Mouse (Mus musculus) layer of hippocampus, adult 9-11 months (tissue): Measurements from ENCODE around the gene Prss57.

ENCODE experiments used
- DNase-seq: peaks from one replicate; pipeline ENCODE4 v3.0.0; 2022

Prss57 gene

DNA sequence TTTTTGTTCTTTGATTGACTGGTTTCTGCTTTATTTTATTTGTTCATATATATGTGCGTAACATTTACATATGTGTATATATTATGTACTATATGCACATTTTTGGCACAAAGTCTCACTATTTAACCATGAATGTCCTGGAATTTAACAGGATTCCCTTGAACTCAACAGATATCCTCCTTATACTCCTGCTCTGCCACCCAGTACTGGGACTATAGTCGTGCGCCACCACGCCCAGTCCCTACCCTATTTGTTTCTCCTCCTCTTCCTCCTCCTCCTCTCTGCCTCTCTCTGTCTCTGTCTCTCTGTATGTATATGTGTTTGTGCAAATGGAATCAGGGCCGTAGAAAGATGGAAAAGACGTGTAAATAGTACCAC is 44.0 kb downstream of the Prss57 start:
- DNase-seq, result no peak

DNA sequence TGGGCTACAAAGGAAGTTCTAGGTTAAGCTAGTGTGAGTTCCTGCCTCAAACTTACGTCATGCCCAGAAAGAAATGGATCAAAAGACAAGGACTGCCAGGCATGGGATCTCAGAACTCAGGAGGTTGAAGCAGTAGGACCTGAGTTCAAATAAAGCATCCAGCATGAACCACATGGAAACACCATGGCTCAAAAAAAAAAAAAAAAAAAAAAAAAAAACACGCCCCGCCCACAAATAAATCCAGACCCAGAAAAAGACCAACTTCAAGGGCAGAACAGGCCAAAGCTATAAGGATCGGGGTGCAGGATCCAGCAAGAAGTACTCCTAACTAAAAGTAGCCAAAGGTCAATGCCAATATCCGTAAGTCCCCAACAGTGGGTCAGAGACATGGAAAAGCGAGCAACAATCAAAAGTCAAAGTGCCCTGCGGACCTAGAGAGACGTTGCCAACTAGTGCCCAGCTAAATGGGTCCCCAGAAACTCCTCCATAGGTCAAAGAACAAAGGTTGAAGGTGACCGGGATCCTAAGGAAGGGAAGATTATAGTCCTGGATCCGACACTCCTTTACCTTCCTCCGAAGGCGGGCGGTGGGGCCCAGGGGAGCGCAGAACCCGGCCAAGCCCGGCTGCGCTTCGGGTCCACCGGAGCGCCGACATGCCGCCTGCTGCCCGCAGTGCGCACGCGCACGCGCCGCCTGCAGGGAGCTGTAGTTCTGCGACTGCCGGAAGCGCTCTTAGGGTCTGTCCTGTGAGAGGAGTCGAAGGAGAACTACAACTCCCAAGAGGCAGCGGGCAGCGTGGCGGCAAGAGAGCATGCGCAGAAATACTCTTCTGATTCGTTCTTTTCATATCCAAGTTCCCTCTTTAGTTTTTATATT is 44.6 kb downstream of the Prss57 start, which contains the start of gene Polrmt:
Polrmt (minus strand) TSS at position 684 of the 876 bp plus-strand sequence.
- DNase-seq, result peak; percentile 98

DNA sequence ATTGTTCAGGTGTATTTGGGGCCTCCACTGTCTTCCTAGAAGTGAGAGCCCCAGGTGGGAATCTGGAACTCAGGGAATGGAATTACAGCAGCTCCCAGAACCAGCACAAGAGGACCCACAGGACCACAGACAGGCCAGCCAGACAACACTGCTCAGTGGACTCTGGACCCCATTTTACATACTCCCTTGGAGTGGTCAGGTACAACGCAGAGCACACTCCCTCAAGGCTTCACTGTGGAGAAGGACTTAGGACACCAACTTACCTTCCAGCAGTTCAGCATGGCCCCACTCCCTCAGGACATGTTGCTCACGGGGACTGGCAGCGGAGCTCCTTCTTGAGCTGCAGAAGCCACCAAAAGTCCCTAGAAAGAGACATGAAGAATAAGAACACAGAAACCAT is 45.4 kb downstream of the Prss57 start:
- no peak for DNase-seq

DNA sequence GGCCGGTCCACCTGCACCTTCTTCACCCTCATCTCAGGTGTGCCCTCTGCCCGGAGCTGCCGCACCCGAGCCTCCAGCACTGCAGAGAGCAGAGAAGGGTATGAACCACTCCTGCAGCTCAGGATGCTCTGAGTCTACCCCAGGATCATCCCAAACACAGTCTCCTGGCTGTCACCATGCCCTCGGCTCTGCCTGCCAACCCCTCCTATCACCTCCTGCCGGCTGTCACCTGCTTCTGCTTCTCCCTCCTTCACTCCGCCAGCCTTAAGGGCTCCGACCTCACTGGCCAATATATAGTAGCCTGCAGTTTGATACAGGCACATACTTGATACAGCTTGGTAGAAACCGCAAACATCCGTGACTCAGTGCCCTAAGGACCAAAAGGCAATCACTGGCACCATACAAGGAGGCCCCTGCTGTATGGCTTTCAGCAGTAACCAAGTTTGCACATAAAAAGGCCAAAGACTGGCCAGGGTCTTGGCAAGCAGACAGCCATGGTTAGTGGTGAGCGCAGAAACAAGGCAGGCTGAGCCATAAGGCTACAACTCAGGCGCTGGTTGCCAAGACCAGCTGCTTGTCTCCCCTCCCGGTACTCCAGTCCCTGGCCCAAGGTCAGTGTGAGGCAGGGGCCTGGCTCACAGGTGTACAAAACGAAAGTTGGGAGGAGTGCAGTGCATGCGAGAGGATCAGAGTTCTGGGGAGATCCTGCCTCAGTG is 47.0 kb downstream of the Prss57 start:
- DNase-seq, result no peak

DNA sequence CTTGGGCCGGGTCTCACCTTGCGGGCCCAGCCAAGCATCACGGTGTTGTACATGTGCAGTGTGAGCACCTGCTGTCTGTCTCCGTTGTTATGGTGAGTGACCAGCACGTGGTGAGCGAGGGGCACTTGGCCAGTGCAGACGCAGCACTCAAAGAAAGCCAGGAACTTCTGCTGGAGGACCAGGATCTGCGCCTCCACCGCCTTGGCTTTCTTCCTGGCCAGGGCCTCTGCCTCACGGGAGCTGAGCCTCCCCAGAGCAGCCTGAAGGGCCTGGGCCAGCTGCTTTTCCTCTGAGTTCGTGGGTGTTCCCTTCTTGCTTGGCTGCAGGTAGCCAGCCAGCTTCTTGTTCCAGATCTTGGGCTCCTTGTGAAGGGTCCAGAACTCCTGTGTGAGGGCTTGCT is 47.6 kb downstream of the Prss57 start:
- no peak for DNase-seq

DNA sequence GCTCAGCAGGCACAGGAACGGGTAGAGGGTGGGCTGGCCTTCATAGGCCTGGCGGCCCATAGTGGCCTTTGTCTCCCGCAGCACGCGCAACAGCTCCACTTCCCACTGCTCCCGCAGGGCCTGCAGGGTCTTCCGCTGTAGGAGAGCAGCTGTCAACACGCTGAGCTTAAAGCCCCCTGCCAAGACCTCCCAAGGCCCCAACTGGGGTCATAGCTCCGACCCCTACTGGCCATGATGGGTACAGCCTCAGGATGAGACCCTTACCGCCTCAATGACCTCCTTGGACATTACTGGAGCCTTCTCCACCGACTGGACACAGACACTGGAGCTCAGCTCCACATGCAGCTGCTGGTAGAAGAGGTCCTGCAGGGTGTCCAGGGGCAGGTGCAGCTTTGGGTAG is 49.9 kb downstream of the Prss57 start:
- DNase-seq, result no peak

DNA sequence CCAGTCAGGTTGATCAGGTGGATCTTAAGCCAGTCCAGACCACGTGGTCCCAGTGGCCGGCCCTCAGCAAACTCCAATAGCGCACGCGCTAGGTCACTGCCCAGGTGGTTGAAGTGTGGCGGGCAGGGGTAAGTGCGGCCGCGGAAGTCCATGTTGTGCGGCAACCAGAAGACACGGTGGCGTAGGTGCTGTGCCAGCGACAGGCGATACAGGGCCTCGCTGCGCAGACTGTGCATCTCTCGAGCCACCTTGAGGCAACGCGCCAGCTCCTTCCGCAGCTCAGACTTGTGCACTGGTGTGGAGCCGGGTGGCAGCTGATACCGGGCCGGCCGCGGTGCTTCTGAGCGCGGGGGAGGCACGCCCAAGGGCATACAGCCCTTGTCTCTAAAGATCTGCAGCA is 51.5 kb downstream of the Prss57 start:
- DNase-seq, result no peak

DNA sequence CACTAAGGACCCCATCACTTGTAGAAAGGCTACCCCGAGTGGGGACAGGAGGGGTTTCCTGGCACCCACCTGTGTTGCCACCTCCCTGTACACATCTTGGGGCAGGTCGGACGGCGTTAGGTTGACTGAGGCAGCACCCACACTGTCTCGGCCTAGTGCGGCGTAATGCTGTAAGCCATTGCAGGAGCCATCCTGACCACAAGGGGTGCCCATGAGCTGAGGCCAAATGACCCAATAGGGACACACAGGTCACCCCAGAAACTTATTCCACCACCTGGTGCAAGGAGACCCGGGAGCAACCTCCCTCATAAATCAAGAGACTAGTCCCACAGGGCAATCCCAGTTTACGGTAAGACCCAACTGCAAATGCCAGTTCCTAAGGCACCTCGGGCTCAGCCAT is 52.5 kb downstream of the Prss57 start:
- no peak for DNase-seq

DNA sequence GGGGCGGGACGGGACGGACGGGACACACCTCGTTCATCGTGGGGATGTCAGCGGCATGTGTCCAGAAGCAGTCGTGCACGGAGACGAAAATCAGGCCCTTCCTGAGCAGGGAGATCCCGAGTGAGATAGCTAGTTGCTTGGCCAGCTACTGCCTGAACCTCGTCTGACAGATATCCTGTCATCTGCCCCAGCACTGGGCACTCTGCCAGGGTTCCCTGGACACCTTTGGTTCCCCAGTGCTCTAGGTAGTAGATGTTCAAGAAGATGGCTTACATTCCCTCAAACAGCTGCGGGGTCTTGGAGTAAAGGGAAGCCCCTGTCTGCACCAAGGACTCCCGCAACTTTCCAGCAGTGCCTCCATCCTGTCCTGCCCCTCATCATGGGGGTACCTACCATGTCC is 54.1 kb downstream of the Prss57 start:
- no peak for DNase-seq

DNA sequence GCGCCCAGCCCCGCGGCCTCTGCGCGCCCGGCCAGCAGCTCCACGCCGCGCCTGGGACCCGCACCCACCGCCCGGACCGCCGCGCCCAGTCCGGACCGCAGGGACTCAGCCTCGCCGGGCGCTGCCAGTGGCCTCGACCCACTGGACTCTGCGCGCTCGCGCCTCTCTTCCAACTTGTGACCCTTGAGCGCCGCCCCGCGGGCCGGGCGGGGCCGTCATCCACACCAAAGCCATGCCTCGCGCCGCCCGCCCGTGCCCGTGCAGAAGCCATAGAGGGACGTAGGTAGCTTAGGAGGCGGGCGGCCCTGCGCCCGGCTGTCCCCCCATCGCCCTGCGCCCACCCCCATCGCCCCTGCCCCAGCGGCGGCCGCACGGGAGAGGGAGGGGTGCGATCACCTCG is 55.4 kb downstream of the Prss57 start:
- no peak for DNase-seq

DNA sequence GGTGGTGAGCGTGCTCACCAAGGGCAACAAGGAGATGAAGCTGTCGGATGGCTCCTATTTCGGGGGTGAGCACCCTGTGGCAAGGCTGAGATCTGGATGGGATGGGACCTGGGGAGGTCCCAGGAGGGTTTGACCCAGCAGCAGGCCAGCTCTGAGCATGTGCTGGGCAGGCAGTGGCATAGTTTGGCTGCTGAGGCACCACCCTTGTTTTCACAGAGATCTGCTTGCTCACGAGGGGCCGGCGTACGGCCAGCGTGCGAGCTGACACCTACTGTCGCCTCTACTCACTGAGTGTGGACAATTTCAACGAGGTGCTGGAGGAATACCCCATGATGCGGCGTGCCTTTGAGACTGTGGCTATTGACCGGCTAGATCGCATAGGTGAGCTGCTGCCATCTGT is 56.9 kb downstream of the Prss57 start:
- DNase-seq, result no peak

DNA sequence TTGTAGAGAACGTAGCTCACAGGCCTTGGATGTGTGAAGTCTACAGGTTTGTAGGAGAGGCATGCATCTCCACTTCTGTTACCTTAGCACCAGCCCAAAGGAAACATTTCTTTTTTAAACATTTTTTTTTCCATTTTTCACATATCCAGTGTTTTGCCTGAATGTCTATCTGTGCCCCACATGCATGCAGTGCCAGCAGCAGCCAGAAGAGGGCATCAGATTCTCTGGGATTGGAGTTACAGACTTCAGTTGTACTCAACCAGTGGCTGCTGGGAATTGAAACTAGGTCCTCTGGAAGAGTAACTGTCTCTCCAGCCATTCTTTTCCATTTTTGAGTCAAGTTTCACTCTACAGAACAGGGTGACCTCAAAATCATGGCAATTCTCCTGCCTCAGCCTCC is 58.3 kb downstream of the Prss57 start:
- no peak for DNase-seq
